Mouse (Mus musculus) heart, postnatal 14 days (tissue): ENCODE measurements around the gene Sult1a1. TPM values are rescaled to one million over a fixed set of nuclear protein-coding genes. Genes with fewer than 3 reads are reported as not detected.

Experiments
- DNase-seq, 2 experiments: peaks; one replicate each; pipeline ENCODE4 v3.0.0; 2021 to 2022
- intact Hi-C: fragments of 180-260 bp; cut with DNase I; formaldehyde crosslinking; loops from one replicate; pipeline ENCODE4 v1.15.1; 2025
- long read RNA-seq, 2 experiments: library from polyadenylated mRNA; stranded (forward); transcript quantifications; one replicate each; pipeline ENCODE4 v2.0.0; 2021
- total RNA-seq, 2 experiments: library from RNA; stranded (reverse); gene quantifications; 2 replicates each; pipeline ENCODE4 v1.2.3; 2021

The Sult1a1 gene
- total RNA-seq: 10 to 100 TPM; 38.6 to 43.2 TPM
- long read RNA-seq, experiment 1, transcript Sult1a1-201 (7 exons, 1,370 nt): minor isoform, 5 of 63 reads
- long read RNA-seq, experiment 1, transcript Sult1a1-202 (8 exons, 1,289 nt): major isoform, 43 of 63 reads
- long read RNA-seq, experiment 1, partial matches to known transcripts: 3 of 63 reads
- long read RNA-seq, experiment 1, other reads (novel, unspliced or antisense): 12 of 63 reads
- long read RNA-seq, experiment 2, transcript Sult1a1-202 (8 exons, 1,289 nt): major isoform, 18 of 22 reads
- long read RNA-seq, experiment 2, partial matches to known transcripts: 1 of 22 reads
- long read RNA-seq, experiment 2, other reads (novel, unspliced or antisense): 0 of 22 reads

DNA sequence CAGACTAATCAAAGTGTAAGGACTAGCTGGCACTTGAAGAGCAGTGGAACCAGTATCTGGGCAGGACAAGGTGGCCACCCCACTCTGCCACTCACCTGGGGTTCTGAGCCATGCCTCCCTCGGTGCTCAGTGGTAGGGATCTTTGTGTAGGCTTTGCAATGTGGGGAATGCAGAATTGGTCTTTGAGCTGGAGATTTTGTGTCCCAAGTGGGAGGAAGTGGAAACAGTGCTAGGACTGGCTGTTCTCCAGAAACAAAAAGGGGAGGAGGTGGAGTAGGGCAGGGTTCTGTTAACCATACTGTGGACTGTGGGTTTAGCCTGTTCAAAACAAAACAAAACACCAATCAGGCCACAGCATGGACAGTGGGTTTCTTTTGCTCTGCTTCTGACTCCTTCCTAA, at the start of gene Sult1a1:
Sult1a1 (minus strand) TSS at position 226 of the 400 bp plus-strand sequence.
- intact Hi-C loops: no loop called here
- peak; percentile 63 to 66 for DNase-seq

DNA sequence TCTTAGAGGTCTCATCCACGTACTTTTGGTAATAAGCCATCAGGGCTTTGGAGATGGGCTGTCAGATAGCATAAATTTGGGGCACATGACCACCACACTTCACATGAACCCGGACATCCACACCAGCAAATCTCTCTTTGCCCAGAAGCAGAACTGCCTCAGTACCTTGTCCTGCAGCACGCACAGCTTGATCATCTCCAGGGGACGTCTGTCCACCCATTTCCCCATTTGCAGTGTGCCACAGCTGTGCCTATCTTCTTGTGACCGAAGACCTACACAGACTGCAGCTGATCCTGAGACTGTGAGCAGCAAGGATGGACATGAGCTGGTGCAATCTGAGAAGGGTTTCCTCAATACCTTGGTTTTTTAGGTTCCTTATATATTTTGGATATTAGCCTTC, 49.4 kb upstream of the Sult1a1 start:
- intact Hi-C loops: no loop called here
- no peak for DNase-seq

DNA sequence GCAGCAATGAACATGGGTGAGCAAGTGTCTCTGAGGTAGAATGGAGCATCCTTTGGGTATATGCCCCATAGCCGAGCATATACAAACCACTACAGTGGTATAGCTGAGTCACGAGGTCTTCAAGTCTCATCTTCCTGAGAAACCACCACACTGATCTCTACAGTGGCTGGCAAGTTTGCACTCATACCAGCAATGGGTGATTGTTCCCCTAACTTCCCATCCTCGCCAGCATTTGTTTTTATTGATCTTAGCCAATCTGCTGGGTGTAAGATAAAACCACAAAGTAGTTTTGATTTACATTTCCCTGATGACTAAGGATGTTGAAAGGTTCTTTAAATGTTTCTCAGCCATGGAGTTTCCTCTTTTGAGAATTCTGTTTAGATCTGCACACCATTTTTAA, 48.8 kb upstream of the Sult1a1 start:
- DNase-seq: no peak
- intact Hi-C loops: no loop called here

DNA sequence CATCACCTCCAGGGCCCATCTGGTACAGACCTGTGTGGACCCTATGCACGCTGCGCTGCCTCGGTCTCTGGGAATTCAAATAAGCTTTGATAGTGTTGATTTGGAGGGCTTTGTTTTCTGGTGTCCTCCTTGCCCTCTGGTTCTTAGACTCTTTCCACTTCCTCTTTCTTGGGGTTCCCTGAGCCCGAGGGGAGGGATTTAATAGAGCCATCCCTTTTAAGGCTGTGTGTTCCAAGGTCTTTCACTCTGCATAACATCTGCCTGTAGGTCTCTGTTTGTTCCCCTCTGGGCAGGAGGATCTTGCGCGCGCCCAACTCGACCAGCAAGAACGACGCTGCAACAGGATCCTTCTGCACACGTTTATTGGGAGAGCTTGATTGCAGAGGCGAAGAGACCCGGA, 45.4 kb upstream of the Sult1a1 start:
- no peak for DNase-seq
- intact Hi-C loops: no loop called here

DNA sequence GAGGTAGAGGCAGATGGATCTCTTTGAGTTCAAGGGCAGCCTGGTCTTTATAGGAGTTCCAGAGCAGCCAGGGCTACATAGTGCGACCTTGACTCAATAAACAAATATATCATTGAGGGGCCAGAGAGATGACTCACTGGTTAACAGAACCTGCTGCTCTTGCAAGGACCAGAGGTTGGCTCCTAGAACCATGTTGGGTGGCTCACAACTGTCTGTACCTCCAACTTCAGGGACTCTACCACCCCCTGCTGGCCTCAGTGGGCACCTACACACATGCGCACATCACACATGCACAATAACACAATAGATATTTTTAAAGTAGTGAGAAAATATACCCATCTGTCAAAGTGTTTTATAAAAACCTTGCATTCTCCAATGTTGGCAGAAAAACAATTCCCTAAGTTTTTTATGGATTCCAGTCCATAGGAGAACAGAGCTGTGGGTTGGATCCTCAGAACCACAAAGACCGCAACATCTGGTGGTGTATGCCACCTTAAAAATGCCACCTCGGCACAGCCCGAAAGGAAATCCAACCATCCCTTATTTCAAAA, 42.6 kb upstream of the Sult1a1 start:
- DNase-seq: no peak
- intact Hi-C loops: no loop called here

DNA sequence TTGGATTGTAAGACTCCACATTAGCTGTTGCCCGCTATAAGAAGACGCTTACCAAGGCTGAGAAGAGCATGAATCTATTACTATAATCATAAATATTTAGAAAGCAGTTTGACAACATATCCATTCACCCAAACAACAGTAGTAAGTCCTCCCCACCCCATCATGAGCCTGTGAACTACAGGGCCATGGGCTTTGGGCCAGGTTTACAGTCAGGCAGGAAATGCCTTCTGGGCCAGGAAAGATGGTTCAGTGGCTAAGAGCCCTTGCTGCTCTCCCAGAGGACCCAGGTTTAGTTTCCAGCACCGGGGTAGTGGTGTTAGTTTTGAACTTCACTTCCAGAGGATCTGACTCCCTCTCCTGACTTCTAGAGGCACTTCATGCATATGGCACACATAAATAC, 41.3 kb upstream of the Sult1a1 start:
- DNase-seq: no peak
- intact Hi-C loops: no loop called here

DNA sequence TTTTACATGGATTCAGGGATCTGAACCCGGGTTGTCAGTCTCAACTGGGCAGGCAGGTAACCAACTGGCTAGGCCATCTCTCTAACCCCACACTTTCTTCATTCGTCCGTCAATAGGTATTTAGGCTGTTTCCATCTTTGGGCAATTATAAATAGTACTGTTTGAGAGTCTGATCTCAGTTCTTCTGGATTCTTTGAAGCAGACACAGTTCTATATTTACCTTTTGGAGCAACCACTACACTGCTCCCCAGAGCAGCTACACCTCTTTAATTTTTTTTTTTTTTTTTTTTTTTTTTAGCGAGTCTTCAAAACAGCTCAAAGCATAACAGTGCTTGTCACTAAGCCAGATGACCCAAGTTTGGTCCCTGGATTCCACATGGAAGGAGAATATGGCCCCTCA, 39.4 kb upstream of the Sult1a1 start:
- intact Hi-C loops: no loop called here
- DNase-seq: no peak

DNA sequence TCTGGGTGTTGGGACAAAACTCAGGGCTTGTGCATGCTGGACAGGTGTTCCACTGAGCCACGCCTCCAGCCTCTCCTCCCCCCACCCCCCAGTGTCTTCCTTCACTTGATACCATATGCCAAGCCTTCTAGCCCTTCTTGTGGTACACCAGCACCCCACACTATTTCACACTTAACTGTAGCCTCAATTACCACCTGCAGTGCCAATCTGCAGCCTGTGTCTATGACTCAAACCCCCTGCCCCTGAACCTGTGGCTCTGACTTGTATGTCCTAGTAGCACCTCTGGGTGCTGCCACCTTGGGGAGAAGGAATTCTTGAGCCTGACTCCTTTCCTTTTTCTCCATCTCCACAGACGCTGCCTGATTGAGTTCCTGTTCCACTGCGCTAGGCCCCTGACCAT, 35.7 kb upstream of the Sult1a1 start:
- intact Hi-C loops: no loop called here
- no peak for DNase-seq

DNA sequence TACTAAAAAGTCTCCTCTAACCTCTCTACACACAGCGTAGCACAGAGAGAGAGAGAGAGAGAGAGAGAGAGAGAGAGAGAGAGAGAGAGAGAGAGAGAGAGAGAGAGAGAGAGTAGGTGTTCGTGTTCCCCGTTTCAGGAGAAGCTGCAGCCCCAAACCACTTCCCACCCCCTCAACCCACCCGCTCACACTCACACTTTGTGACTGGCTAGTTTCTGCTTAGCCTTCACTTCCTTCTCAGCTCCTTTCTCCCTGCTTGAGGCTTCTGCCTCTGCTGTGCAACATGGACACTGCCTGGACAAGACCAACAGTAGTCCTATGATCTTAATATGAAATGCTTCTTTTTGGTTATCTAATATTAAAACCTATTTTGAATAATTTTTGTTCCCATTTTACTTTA, 34.0 kb upstream of the Sult1a1 start:
- intact Hi-C loops: no loop called here
- DNase-seq: no peak

DNA sequence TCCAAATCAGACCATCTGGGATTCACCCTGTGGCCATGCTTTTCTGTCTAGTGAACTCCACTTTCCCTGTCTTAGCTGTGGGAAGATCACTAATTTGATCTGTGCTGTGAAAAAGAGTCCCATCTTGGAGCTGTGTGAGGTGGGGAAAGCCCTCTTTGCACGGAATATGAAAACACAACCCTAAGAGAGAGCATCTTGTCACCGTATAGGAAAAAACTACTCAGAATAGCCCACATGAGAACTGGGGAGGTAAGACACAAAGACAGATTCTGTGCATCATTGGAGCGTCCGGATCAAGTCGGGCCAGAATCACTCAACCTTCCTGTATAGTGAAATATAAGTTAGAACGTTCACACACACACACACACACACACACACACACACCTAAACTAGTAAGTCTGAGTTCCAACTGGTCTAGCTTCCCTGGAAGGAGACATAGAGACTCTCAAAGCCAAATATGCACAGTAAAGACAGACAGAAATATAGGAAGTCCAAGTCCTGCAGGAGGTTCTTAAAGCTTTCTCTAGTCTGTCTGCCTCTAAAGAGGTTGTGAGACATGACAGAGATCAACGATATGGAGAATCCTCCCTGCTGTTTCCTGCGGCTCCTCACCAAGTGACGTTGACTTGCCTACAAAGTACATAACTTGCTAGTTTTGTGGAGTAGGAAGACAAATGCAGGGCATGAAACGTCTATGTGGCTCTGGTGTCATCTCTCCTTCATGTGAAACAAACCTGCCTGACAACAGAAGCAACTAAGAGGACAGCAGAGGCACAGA, 32.1 kb upstream of the Sult1a1 start:
- intact Hi-C loops: no loop called here
- DNase-seq: no peak

DNA sequence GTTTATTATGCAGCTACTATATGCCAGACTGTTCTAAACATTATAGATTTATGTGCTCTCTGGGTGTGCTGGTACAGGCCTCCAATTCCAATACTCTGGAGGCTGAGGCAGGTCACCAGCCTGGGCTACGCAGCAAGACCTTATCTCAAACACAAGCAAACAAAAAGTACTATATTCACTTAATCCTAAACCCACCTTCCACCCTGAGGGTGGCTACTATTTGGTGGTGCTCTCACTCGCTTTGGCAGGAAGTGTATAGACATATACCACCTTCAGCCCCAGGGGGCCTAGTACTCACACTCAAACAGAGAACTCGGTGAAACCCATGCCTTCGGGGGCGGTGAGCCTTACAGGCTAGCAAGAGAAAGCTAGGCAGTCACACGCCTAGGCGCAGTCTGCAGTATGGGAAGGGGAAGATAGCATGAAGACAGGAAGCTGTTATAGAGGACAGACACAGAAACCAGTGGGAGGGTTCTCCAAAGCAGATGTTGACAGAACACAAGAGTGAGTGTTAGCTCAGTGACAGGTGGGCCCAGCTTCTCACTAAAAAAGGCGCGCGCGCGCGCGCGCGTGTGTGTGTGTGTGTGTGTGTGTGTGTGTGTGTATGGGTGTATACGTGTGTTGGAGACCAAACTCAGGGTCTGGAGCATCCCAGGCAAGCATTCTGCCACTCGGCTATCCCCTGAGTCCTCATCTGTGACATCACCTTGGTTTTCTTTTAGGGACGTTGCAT, 31.4 kb upstream of the Sult1a1 start, which contains the start of gene Coro1a:
Coro1a (minus strand) TSS at position 346 of the 733 bp plus-strand sequence.
- intact Hi-C loops: no loop called here
- no peak for DNase-seq

DNA sequence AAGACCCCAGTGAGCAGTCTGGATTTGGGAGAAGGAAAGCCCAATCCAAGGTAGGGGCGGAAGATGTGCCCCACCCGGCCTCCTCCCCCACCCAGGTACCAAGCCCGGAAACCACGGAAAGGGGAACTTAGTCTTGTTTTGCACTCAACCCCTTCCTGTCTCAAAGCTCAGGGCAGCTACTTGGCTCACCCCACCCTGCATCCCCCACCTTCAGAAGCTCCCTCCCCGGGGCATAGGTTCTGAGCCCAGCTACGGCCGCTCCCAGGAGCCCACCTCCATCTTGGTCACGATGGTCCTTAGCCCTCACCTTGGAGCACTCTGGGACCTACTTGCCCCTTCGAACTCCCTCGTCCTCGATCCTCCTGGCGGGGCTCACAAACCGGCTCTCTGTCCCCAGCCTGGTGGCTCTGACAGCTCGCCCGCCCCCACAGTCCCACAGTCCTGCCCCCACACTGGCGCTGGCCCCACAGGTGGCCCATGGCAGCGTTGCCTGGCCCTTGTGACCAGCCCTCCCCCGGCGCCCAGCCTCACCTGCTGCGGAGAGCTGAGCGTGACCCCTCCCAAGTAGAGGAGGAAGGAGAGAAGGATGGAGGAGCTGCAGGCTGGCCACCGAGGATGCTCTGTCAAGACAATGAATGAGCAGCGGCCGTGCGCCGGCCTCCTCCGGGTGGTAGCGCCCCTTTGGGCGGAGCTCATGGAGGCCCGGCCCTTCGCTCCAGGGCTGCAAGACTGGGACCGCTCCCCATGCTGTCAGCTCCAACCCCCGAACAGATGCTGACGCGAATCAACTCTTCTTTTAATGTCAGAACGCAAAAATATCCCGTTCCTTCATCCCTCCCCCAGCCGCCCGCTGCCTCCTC, 28.1 kb upstream of the Sult1a1 start:
- intact Hi-C loops: no loop called here
- peak; percentile 74 to 82 for DNase-seq

DNA sequence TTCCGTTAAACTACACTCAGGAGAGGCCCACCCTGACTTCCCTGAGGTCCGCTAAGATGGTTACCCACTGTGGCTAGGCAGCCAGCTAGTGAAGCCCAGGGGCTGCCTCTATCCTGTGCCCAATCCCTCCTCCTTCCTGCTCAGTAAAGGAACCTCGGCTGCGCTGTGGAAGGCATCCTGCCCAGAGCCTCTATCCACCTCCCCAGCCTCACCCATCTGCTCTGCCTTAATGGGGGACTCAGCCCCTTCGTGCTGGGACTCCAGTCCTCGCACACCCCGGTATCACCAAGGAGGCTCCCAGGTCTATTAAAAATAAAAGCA, 27.5 kb upstream of the Sult1a1 start:
- intact Hi-C loops: no loop called here

DNA sequence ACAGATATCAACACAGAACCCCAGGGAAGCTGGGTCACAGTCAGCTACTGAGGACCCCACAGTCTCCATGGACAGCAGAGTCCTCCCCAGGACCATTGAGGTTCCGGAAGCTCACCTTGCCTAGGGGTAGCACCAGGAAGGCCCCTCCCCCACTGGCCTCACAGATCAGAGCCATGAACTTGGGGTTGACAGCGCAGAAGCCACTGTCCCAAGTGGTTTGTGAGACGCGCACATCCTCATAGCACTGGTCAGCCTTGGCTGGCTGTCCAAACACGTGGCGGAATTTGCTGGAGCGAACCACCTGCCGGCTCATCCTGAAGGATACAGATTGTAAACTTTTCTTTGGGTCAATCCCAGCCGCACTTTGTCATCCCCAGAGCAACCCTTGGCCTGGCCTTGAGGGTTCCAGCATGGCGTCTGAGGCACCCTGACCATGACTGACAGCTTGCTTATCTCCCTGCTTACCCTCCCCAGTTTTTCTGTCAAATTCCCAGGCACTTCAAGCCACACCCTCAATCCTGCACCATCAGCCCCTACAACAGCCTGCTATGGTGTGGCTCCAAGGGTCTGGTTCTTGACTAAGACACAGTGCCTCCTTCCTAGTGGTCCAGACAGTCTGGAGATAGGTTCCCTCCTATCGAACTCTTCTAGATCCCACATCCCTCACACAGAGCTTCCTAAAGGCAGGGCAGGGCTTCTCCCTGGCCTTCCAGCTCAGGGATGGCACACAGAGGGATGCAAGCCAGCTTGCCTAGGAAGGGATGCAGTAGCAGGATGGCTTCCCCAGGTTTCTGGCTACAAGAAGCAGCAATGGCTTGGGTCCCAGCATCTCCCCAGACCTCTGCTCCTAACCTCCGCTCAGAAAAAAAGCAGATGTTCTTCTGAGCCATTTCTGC, 26.9 kb upstream of the Sult1a1 start:
- intact Hi-C loops: no loop called here
- DNase-seq: no peak

More for the DNA sequence above, 27.5 kb upstream of the Sult1a1 start:
- no peak for DNase-seq

DNA sequence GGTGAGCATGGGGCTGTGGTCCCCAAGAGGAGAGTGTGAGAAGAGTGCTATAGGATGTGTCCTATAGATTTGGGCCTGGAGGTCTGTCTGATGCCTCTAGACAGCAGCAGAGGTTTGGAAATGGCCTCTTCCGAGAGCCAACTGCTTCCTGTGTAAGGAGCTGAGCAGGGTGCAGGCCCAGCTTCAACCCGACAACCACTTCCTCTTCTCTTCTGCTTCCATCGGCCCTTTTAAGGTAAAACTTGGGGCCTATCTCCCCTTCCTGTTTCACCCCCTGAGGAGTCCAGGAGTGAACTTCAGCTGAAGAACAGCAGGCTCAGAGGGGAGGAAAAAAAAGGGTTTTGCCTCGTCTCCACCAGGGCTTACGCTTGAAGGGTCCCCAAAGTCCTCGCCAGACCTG, 26.1 kb upstream of the Sult1a1 start:
- no peak for DNase-seq
- intact Hi-C loops: no loop called here

DNA sequence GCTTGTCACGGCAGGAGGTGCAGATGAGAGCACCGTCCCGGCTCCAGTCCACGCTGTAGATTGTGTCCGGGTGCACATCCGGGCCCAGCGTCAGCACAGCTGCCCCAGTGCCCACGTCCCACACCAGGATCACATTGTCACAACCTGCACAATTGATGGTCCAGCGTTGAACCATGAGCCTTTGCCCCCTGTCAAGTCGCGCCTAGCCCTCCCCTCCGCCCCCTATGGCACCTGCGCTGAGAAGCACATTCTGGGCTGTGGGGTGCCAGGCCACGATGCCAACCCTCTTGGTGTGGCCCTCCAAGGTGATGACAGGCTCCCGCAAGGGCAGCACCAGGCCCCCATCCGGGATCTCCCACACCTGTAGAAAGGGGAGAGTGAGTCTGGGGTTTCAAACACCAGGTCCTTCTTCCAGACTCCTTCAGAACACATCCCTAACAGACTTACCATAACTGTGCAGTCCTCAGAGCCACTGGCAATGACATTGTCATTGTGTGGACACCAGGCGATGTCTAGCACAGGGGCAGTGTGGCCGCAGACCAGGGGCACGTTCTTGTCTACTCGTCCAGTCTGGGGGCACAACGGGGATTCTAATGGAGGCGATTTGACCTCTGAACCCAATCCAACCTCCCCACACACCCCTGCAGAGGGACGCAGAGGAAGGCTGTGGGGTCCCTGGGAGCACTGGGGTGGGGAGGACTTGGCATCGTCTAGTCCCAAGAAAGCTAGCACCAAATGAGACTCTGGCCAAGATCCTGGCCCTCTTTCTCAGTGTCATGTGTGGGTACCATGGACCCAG, 25.5 kb upstream of the Sult1a1 start:
- intact Hi-C loops: no loop called here

DNA sequence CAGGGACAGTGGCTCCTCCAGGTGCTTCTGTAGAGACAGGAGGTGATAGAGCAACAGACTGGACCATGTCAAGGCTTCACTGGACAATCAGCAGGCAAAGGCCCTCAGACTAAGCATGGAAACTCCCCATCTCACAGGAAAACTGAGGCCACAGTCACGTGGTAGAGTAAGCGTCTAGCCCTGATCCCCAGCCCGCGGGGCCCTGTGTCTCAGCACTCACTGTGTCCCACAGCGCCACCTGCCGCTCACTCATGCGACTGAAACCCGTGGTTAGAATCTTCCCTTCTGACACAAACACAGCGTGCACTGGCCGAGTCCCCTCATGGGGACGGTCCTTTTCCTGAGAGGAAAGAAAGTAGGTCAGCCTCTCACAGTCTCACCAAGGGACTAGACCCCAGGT, 24.8 kb upstream of the Sult1a1 start:
- peak; percentile 89 to 93 for DNase-seq
- intact Hi-C loops: no loop called here

More for the DNA sequence above, 25.5 kb upstream of the Sult1a1 start:
- no peak for DNase-seq
